Mouse (Mus musculus) lung, postnatal 0 days (tissue): Measurements from ENCODE around the gene Ticam1. TPM values are rescaled to one million over a fixed set of nuclear protein-coding genes. Genes with fewer than 3 reads are reported as not detected.

Experiments
- ATAC-seq: fragments of 200-750 bp; cut with Nextera tagmentation; 2 replicates; pipeline ENCODE4 v1.8.0; 2017; ENCODE audit warnings: moderate library complexity
- DNase-seq: peaks from one replicate; pipeline ENCODE4 v3.0.0-alpha.2; 2016; ENCODE audit warnings: low spot score
- H3K27ac ChIP-seq: fragments of 300-500 bp; sonication (generic); 2 replicates; pipeline ENCODE4 v1.5.1; 2014; ENCODE audit warnings: antibody characterized with exemption, mild to moderate bottlenecking, low read length, mixed read lengths
- H3K27me3 ChIP-seq: fragments of 300-500 bp; sonication (generic); replicated peaks from 2 replicates; pipeline ENCODE4 v1.6.1; 2014; ENCODE audit warnings: low read length, mixed read lengths; ENCODE audit not compliant: insufficient read depth
- H3K36me3 ChIP-seq: fragments of 300-500 bp; sonication (generic); 2 replicates; pipeline ENCODE4 v1.6.1; 2014; ENCODE audit warnings: low read length, mixed read lengths; ENCODE audit not compliant: insufficient read depth
- H3K4me1 ChIP-seq: fragments of 300-500 bp; sonication (generic); 2 replicates; pipeline ENCODE4 v1.6.1; 2014; ENCODE audit warnings: antibody characterized with exemption, low read depth, low read length, mixed read lengths; ENCODE audit not compliant: insufficient read depth
- H3K4me2 ChIP-seq: fragments of 300-500 bp; sonication (generic); replicated peaks from 2 replicates; pipeline ENCODE4 v1.6.1; 2014; ENCODE audit warnings: low read depth, mild to moderate bottlenecking, low read length, moderate library complexity, mixed read lengths
- H3K4me3 ChIP-seq: fragments of 300-500 bp; sonication (generic); 2 replicates; pipeline ENCODE4 v1.5.1; 2014; ENCODE audit warnings: low read depth, low read length
- H3K9ac ChIP-seq: fragments of 300-500 bp; sonication (generic); replicated peaks from 2 replicates; pipeline ENCODE4 v1.6.1; 2014; ENCODE audit warnings: low read depth, mild to moderate bottlenecking
- H3K9me3 ChIP-seq: fragments of 300-500 bp; sonication (generic); 2 replicates; pipeline ENCODE4 v1.6.1; 2016; ENCODE audit warnings: low read length, mixed read lengths
- CTCF ChIP-seq: IDR thresholded peaks from 2 replicates; pipeline ENCODE4 v1.5.1; 2016; ENCODE audit warnings: antibody characterized with exemption, mild to moderate bottlenecking
- EP300 ChIP-seq: IDR thresholded peaks from 2 replicates; pipeline ENCODE4 v1.6.1; 2016; ENCODE audit warnings: antibody characterized with exemption, mild to moderate bottlenecking, control low read depth
- WGBS: fragments of 180-500 bp; shearing (Covaris S2); extraction: QIAGEN DNeasy Blood & Tissue Kit; methylation state at CpG from one replicate; pipeline ENCODE4 v1.1.7; 2014; 5-methylcytosine and 5-hydroxymethylcytosine counted together
- polyA plus RNA-seq: library from polyadenylated mRNA; unstranded; fragments of >200 nt; fragmentation: Nextera tagmentation; extraction: Ambion mirVana; gene quantifications from 2 replicates; pipeline ENCODE4 v1.2.1, GENCODE M21; 2015

Ticam1 gene
- polyA plus RNA-seq, 1 experiment from 2014 or later, result 4.1 TPM

- no peak within 1 kb of the TSS for H3K4me2 ChIP-seq
- H3K4me3 ChIP-seq, result no peak within 1 kb of the TSS
- no peak within 1 kb of the TSS for H3K27ac ChIP-seq
- no peaks in the 10 kb centered on the region for H3K36me3 ChIP-seq
- peaks cover 11% of the 10 kb centered on the region for H3K4me1 ChIP-seq
- H3K9ac ChIP-seq, result no peak within 1 kb of the TSS
- no peaks in the 10 kb centered on the region for H3K27me3 ChIP-seq
- 92% methylated on average over 9 of the region's 9 CpGs for WGBS
- ATAC-seq (no peak), DNase-seq (no peak)
- no peaks in the 10 kb centered on the region for H3K9me3 ChIP-seq
- no peak for TF ChIP-seq CTCF
- TF ChIP-seq EP300, result no peak
Observed at GRCm38 (mm10) chr17:56300186-56300585, 23.6 kb upstream of the Ticam1 start, which contains the start of gene Arrdc5. Arrdc5 (minus strand) TSS chr17:56300286.

- no peak for DNase-seq
- H3K4me2 ChIP-seq, result no peak overlapping the region
- no peak overlapping the region for H3K9ac ChIP-seq
- no peaks in the 10 kb centered on the region for H3K4me1 ChIP-seq
- no peaks in the 10 kb centered on the region for H3K36me3 ChIP-seq
- no peak for ATAC-seq
- H3K4me3 ChIP-seq, result no peak overlapping the region
- TF ChIP-seq EP300 (no peak), CTCF (no peak)
- no peaks in the 10 kb centered on the region for H3K9me3 ChIP-seq
- H3K27ac ChIP-seq, result no peak overlapping the region
- WGBS, result 95% methylated on average over 1 of the region's 1 CpGs
- H3K27me3 ChIP-seq, result no peaks in the 10 kb centered on the region
Observed at GRCm38 (mm10) chr17:56298238-56298637, 21.7 kb upstream of the Ticam1 start.

- WGBS, result 64% methylated on average over 1 of the region's 1 CpGs
- Histone ChIP-seq H3K9me3 (no peaks in the 10 kb centered on the region), H3K9ac (no peak overlapping the region), H3K36me3 (no peaks in the 10 kb centered on the region), H3K4me2 (no peak overlapping the region), H3K4me3 (no peak overlapping the region), H3K27ac (no peak overlapping the region), H3K4me1 (no peaks in the 10 kb centered on the region), H3K27me3 (no peaks in the 10 kb centered on the region)
- ATAC-seq (no peak), DNase-seq (no peak)
- TF ChIP-seq CTCF (no peak), EP300 (no peak)
Observed at GRCm38 (mm10) chr17:56296201-56296600, 19.6 kb upstream of the Ticam1 start.

- H3K9me3 ChIP-seq, result no peaks in the 10 kb centered on the region
- ATAC-seq (no peak), DNase-seq (no peak)
- H3K9ac ChIP-seq, result no peak overlapping the region
- H3K4me1 ChIP-seq, result peaks cover 3% of the 10 kb centered on the region; the same call in 1 of the 2 replicates
- H3K27me3 ChIP-seq, result no peaks in the 10 kb centered on the region
- no peak overlapping the region for H3K4me2 ChIP-seq
- H3K27ac ChIP-seq, result no peak overlapping the region
- TF ChIP-seq EP300 (no peak), CTCF (no peak)
- WGBS, result 84% methylated on average over 19 of the region's 19 CpGs
- no peaks in the 10 kb centered on the region for H3K36me3 ChIP-seq
- no peak overlapping the region for H3K4me3 ChIP-seq
Observed at GRCm38 (mm10) chr17:56294241-56294640, 17.7 kb upstream of the Ticam1 start.

GRCm38 (mm10) chr17:56293291-56293690, 16.7 kb upstream of the Ticam1 start:
- Histone ChIP-seq H3K27ac (no peak overlapping the region), H3K4me2 (no peak overlapping the region), H3K9me3 (no peaks in the 10 kb centered on the region), H3K36me3 (no peaks in the 10 kb centered on the region), H3K4me3 (no peak overlapping the region), H3K9ac (no peak overlapping the region), H3K4me1 (peaks cover 4% of the 10 kb centered on the region; the same call in 1 of the 2 replicates), H3K27me3 (no peaks in the 10 kb centered on the region)
- no peak for ATAC-seq
- 50% methylated on average over 1 of the region's 1 CpGs for WGBS
- no peak for DNase-seq
- TF ChIP-seq EP300, result no peak
- no peak for TF ChIP-seq CTCF

- WGBS, result 91% methylated on average over 4 of the region's 4 CpGs
- no peak within 1 kb of the TSS for H3K4me3 ChIP-seq
- peaks cover 8% of the 10 kb centered on the region; the same call in 1 of the 2 replicates for H3K4me1 ChIP-seq
- H3K4me2 ChIP-seq, result no peak within 1 kb of the TSS
- H3K9ac ChIP-seq, result no peak within 1 kb of the TSS
- no peaks in the 10 kb centered on the region for H3K27me3 ChIP-seq
- ATAC-seq (no peak), DNase-seq (no peak)
- H3K36me3 ChIP-seq, result no peaks in the 10 kb centered on the region
- no peaks in the 10 kb centered on the region for H3K9me3 ChIP-seq
- TF ChIP-seq EP300 (no peak), CTCF (no peak)
- H3K27ac ChIP-seq, result no peak within 1 kb of the TSS
Observed at GRCm38 (mm10) chr17:56292531-56293222, 16.1 kb upstream of the Ticam1 start, which contains the start of gene Plin3. Plin3 (minus strand) TSS chr17:56292873.
